Mouse (Mus musculus) forebrain, embryonic 13.5 days (tissue): ENCODE results near the gene Fbxo34. TPM values are rescaled to one million over a fixed set of nuclear protein-coding genes. Genes with fewer than 3 reads are reported as not detected.

Experiments
- ATAC-seq: fragments of 200-750 bp; cut with Nextera tagmentation; 2 replicates; pipeline ENCODE4 v1.8.0; 2017
- H3K27ac ChIP-seq: fragments of 300-500 bp; sonication (generic); 2 replicates; pipeline ENCODE4 v1.5.1; 2015; ENCODE audit warnings: inconsistent platforms, mild to moderate bottlenecking, moderate library complexity
- H3K27me3 ChIP-seq: fragments of 300-500 bp; sonication (generic); 2 replicates; pipeline ENCODE4 v1.6.1; 2015; ENCODE audit warnings: mild to moderate bottlenecking, inconsistent platforms
- H3K36me3 ChIP-seq: fragments of 300-500 bp; sonication (generic); 2 replicates; pipeline ENCODE4 v1.6.1; 2015; ENCODE audit warnings: mild to moderate bottlenecking, inconsistent platforms; ENCODE audit not compliant: poor library complexity, severe bottlenecking
- H3K4me1 ChIP-seq: fragments of 300-500 bp; sonication (generic); 2 replicates; pipeline ENCODE4 v1.6.1; 2015; ENCODE audit warnings: inconsistent platforms
- H3K4me2 ChIP-seq: fragments of 300-500 bp; sonication (generic); 2 replicates; pipeline ENCODE4 v1.6.1; 2015; ENCODE audit warnings: inconsistent platforms, mild to moderate bottlenecking, moderate library complexity
- H3K4me3 ChIP-seq: fragments of 300-500 bp; sonication (generic); 2 replicates; pipeline ENCODE4 v1.5.1; 2015; ENCODE audit warnings: mild to moderate bottlenecking, inconsistent platforms
- H3K9ac ChIP-seq: fragments of 300-500 bp; sonication (generic); 2 replicates; pipeline ENCODE4 v1.6.1; 2015; ENCODE audit warnings: mild to moderate bottlenecking, inconsistent platforms
- H3K9me3 ChIP-seq: fragments of 300-500 bp; sonication (generic); replicated peaks from 2 replicates; pipeline ENCODE4 v1.6.1; 2016; ENCODE audit warnings: inconsistent platforms
- WGBS: fragments of 180-500 bp; shearing (Covaris S2); methylation state at CpG from one replicate; pipeline ENCODE4 v1.1.7; 2015; 5-methylcytosine and 5-hydroxymethylcytosine counted together
- polyA plus RNA-seq: library from polyadenylated mRNA; unstranded; fragments of >200 nt; fragmentation: Nextera tagmentation; extraction: Ambion mirVana; gene quantifications from 2 replicates; pipeline ENCODE4 v1.2.1, GENCODE M21; 2015

Gene Fbxo34
- polyA plus RNA-seq, 1 experiment from 2014 or later: 20.4 TPM

GRCm38 (mm10) chr14:47504036-47504435, 53.8 kb downstream of the Fbxo34 start:
- 92% methylated on average over 3 of the region's 3 CpGs for WGBS
- ATAC-seq: no peak
- H3K9ac ChIP-seq: no peak overlapping the region
- no peaks in the 10 kb centered on the region for H3K27me3 ChIP-seq
- no peaks in the 10 kb centered on the region for H3K9me3 ChIP-seq
- H3K4me1 ChIP-seq: no peaks in the 10 kb centered on the region
- no peak overlapping the region for H3K4me2 ChIP-seq
- H3K36me3 ChIP-seq: no peaks in the 10 kb centered on the region
- no peak overlapping the region for H3K4me3 ChIP-seq
- no peak overlapping the region for H3K27ac ChIP-seq

- no peak overlapping the region for H3K4me2 ChIP-seq
- no peaks in the 10 kb centered on the region for H3K9me3 ChIP-seq
- ATAC-seq: no peak
- no peak overlapping the region for H3K27ac ChIP-seq
- WGBS: 96% methylated on average over 5 of the region's 5 CpGs
- H3K4me1 ChIP-seq: no peaks in the 10 kb centered on the region
- H3K36me3 ChIP-seq: no peaks in the 10 kb centered on the region
- H3K27me3 ChIP-seq: no peaks in the 10 kb centered on the region
- H3K4me3 ChIP-seq: no peak overlapping the region
- H3K9ac ChIP-seq: no peak overlapping the region
Observed at GRCm38 (mm10) chr14:47506676-47507075, 56.5 kb downstream of the Fbxo34 start.

DNA sequence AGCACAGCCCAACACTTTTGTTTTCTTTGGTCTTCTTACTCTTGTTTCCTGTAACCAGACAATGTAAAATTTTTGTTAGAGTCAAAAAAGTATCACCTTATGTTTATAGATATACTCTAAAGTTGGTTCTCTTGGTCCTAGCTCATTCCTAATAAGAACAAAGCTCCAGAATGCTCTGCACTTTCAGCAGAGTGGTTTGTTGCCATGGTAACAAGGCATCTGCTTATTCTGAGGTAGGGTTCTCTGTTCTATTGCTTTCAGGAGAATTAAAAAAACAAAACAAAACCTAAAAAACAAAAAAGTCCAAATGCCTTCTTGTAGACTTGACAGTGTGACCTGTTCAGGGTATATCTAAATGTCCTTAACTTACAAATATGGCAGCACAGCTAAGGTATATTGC, 57.8 kb downstream of the Fbxo34 start:
- no peak for ATAC-seq
- Histone ChIP-seq H3K4me3 (no peak overlapping the region), H3K9me3 (no peaks in the 10 kb centered on the region), H3K4me2 (no peak overlapping the region), H3K36me3 (no peaks in the 10 kb centered on the region), H3K4me1 (no peaks in the 10 kb centered on the region), H3K27ac (no peak overlapping the region), H3K9ac (no peak overlapping the region), H3K27me3 (no peaks in the 10 kb centered on the region)

DNA sequence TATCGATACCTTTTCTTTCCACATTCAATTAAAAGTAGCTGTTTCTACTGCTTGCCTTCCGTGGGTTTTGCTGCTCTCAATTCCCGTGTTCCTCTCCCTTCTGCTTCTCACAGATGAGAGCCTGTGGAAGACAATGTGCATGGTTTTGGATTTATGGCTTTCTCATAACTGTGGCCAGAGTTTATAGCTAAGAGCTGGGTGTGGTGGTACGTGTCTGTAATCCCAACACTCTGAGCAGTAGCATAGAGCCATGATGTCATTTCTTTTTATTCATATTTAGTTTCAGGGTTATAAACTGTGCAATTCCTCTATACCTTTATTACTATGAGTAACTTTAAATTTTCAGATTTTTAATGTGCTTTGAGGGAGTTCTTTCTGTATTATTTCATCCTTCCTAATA, 60.0 kb downstream of the Fbxo34 start:
- 92% methylated on average over 4 of the region's 4 CpGs for WGBS
- no peak for ATAC-seq

GRCm38 (mm10) chr14:47513606-47514005, 63.4 kb downstream of the Fbxo34 start:
- ATAC-seq: no peak
- no peak overlapping the region for H3K9ac ChIP-seq
- no peaks in the 10 kb centered on the region for H3K27me3 ChIP-seq
- WGBS: 93% methylated on average over 3 of the region's 3 CpGs
- H3K27ac ChIP-seq: no peak overlapping the region
- no peaks in the 10 kb centered on the region for H3K9me3 ChIP-seq
- H3K4me2 ChIP-seq: no peak overlapping the region
- no peak overlapping the region for H3K4me3 ChIP-seq
- no peaks in the 10 kb centered on the region for H3K36me3 ChIP-seq
- H3K4me1 ChIP-seq: no peaks in the 10 kb centered on the region

More for the DNA sequence above, 60.0 kb downstream of the Fbxo34 start:
- no peak overlapping the region for H3K4me3 ChIP-seq
- H3K27ac ChIP-seq: no peak overlapping the region
- no peaks in the 10 kb centered on the region for H3K9me3 ChIP-seq
- no peaks in the 10 kb centered on the region for H3K36me3 ChIP-seq
- no peak overlapping the region for H3K9ac ChIP-seq
- no peak overlapping the region for H3K4me2 ChIP-seq
- H3K4me1 ChIP-seq: no peaks in the 10 kb centered on the region
- no peaks in the 10 kb centered on the region for H3K27me3 ChIP-seq

- Histone ChIP-seq H3K27me3 (no peaks in the 10 kb centered on the region), H3K4me1 (no peaks in the 10 kb centered on the region), H3K27ac (no peak overlapping the region), H3K9ac (no peak overlapping the region), H3K4me3 (no peak overlapping the region), H3K4me2 (no peak overlapping the region), H3K9me3 (no peaks in the 10 kb centered on the region), H3K36me3 (no peaks in the 10 kb centered on the region)
- 61% methylated on average over 7 of the region's 7 CpGs for WGBS
- ATAC-seq: no peak
Observed at GRCm38 (mm10) chr14:47514816-47515453, 64.7 kb downstream of the Fbxo34 start.

GRCm38 (mm10) chr14:47515636-47516035, 65.4 kb downstream of the Fbxo34 start:
- 96% methylated on average over 8 of the region's 8 CpGs for WGBS
- no peak overlapping the region for H3K9ac ChIP-seq
- no peak overlapping the region for H3K27ac ChIP-seq
- no peaks in the 10 kb centered on the region for H3K9me3 ChIP-seq
- H3K27me3 ChIP-seq: no peaks in the 10 kb centered on the region
- ATAC-seq: no peak
- H3K36me3 ChIP-seq: no peaks in the 10 kb centered on the region
- no peak overlapping the region for H3K4me3 ChIP-seq
- no peaks in the 10 kb centered on the region for H3K4me1 ChIP-seq
- H3K4me2 ChIP-seq: no peak overlapping the region

DNA sequence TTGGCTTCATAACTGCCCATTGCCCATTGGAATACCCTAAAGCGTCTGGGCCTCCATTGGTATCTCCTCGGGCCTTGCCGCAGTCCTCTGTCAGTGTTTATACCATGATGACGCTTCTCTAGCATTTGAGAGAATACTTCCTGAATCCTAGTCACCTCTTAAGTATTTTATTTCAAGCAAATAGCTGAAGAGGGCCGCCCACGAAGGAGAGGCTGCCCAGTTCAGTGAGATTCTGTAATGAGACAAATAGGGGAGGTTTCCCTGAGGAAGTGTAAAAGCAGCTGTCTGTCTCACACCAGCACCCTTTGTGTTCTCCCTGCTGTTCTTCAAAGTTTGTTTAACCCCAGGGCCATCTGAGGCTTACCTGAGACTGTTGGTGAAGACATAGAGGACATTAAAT, 66.5 kb downstream of the Fbxo34 start:
- ATAC-seq: no peak
- H3K9ac ChIP-seq: no peak overlapping the region
- H3K4me2 ChIP-seq: no peak overlapping the region
- no peaks in the 10 kb centered on the region for H3K36me3 ChIP-seq
- H3K27me3 ChIP-seq: no peaks in the 10 kb centered on the region
- no peak overlapping the region for H3K27ac ChIP-seq
- H3K9me3 ChIP-seq: no peaks in the 10 kb centered on the region
- no peak overlapping the region for H3K4me3 ChIP-seq
- WGBS: 89% methylated on average over 6 of the region's 6 CpGs
- no peaks in the 10 kb centered on the region for H3K4me1 ChIP-seq

- Histone ChIP-seq H3K4me1 (no peaks in the 10 kb centered on the region), H3K4me3 (no peak overlapping the region), H3K27ac (no peak overlapping the region), H3K27me3 (no peaks in the 10 kb centered on the region), H3K4me2 (no peak overlapping the region), H3K36me3 (no peaks in the 10 kb centered on the region), H3K9me3 (no peaks in the 10 kb centered on the region), H3K9ac (no peak overlapping the region)
- no peak for ATAC-seq
- 91% methylated on average over 6 of the region's 6 CpGs for WGBS
Observed at GRCm38 (mm10) chr14:47518619-47519018, 68.4 kb downstream of the Fbxo34 start.

DNA sequence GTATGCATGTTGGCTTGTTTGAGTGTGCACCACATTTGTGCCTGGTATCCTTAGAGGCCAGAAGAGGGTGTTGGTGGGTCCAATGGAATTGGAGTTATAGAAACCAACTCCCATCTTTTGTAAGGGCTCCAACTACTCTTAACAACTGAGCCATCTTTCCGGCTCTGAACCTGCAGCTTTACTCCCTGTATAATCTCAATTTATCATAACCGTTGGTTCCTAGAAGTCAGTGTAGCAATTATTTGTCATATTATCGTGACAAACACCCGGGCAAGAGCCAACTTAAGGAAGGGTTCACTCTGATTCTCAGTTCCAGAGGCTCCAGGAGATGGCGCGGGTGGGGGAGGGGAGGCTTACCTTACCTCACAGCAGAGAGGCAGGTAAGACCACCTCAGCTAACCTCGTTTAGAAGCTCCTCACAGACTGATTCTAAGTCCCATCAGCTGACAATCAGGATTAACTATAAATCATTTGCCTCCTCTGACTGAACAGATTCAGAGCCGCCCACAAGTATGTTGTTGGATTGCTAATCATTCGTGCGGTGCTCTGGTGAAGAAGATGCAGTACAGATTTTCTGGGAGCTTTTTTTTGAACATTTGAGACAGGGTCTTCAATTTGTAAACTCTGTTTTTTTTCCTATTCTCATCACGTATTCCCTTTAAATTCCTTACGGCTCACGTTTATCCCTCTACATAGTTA, 70.7 kb downstream of the Fbxo34 start:
- WGBS: 88% methylated on average over 13 of the region's 13 CpGs
- Histone ChIP-seq H3K27ac (no peak overlapping the region), H3K9me3 (no peaks in the 10 kb centered on the region), H3K4me3 (no peak overlapping the region), H3K9ac (no peak overlapping the region), H3K4me1 (no peaks in the 10 kb centered on the region), H3K4me2 (no peak overlapping the region), H3K27me3 (no peaks in the 10 kb centered on the region), H3K36me3 (no peaks in the 10 kb centered on the region)
- no peak for ATAC-seq

- Histone ChIP-seq H3K4me3 (no peak overlapping the region), H3K36me3 (no peaks in the 10 kb centered on the region)
Observed at GRCm38 (mm10) chr14:47521609-47522008, 71.4 kb downstream of the Fbxo34 start.

DNA sequence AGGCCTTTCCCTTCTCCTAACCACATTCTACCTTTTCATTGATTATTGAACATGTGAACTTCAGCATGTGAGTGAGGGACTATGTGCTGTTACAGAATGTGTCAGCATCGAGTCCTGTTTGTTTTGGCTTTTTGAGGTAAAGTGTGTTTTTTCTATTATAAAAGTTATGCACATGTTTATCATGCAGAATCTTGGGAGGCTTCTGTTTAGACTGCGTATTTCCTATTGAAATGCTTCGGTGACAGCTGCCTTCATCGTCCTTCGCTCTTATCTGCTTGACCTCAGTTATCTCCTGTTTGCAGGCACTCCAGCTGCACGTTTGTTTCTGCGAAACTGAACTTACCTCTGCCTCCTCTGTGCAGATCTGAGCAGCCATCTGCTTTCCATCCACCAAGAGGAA, 72.1 kb downstream of the Fbxo34 start:
- Histone ChIP-seq H3K9ac (no peak overlapping the region), H3K36me3 (no peaks in the 10 kb centered on the region), H3K4me1 (no peaks in the 10 kb centered on the region), H3K27me3 (no peaks in the 10 kb centered on the region), H3K4me2 (no peak overlapping the region), H3K4me3 (no peak overlapping the region), H3K9me3 (no peaks in the 10 kb centered on the region), H3K27ac (no peak overlapping the region)
- WGBS: 91% methylated on average over 7 of the region's 7 CpGs
- no peak for ATAC-seq

More at GRCm38 (mm10) chr14:47521609-47522008, 71.4 kb downstream of the Fbxo34 start:
- H3K27ac ChIP-seq: no peak overlapping the region
- no peaks in the 10 kb centered on the region for H3K4me1 ChIP-seq
- ATAC-seq: no peak
- H3K27me3 ChIP-seq: no peaks in the 10 kb centered on the region
- no peak overlapping the region for H3K4me2 ChIP-seq
- no peaks in the 10 kb centered on the region for H3K9me3 ChIP-seq
- no peak overlapping the region for H3K9ac ChIP-seq
- WGBS: 91% methylated on average over 1 of the region's 1 CpGs

DNA sequence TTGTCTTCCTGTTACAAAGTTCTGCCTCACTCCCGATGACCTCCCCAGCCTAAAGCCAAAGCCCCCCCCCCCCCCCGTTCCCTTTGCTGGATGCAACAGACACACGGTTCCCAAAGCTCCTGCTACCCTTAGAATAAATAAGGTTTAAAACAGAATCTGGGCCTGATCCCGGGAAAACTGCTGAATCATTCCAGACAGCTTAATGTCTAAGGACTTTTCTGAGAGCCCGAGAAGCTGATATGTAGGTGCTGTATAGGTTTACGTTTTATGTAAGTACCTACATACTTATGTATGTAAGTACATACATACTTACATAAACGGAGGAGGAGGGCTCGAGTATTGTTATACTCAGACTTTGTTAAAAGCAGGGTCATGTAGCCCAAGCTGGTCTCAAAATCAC, 75.2 kb downstream of the Fbxo34 start:
- Histone ChIP-seq H3K4me1 (no peaks in the 10 kb centered on the region), H3K27ac (no peak overlapping the region), H3K9me3 (no peaks in the 10 kb centered on the region), H3K27me3 (no peaks in the 10 kb centered on the region), H3K4me2 (no peak overlapping the region), H3K9ac (no peak overlapping the region), H3K36me3 (peaks cover 1% of the 10 kb centered on the region; the same call in 1 of the 2 replicates), H3K4me3 (no peak overlapping the region)
- 84% methylated on average over 8 of the region's 8 CpGs for WGBS
- no peak for ATAC-seq
